Mouse (Mus musculus) G1E-ER4 (cell line): ENCODE measurements around the gene Ralbp1. TPM values are rescaled to one million over a fixed set of nuclear protein-coding genes. Genes with fewer than 3 reads are reported as not detected.

ENCODE experiments used
- GATA1 ChIP-seq: IDR thresholded peaks from one replicate; pipeline ENCODE4 v1.8.0; 2012; ENCODE audit warnings: low read length, inconsistent platforms
- polyA plus RNA-seq: library from polyadenylated mRNA; stranded (reverse); fragments of >175 nt; gene quantifications from 2 replicates; pipeline ENCODE4 v1.2.3, GENCODE M21; 2012

Ralbp1 gene
- polyA plus RNA-seq, 1 experiment, result 113 TPM

GRCm38 (mm10) chr17:65800451-65800850, 85.1 kb downstream of the Ralbp1 start:
- no peak for TF ChIP-seq GATA1

- no peak for TF ChIP-seq GATA1
Observed at GRCm38 (mm10) chr17:65799353-65799752, 86.2 kb downstream of the Ralbp1 start.

- TF ChIP-seq GATA1, result no peak
Observed at GRCm38 (mm10) chr17:65798446-65798845, 87.2 kb downstream of the Ralbp1 start.

Other genes starting within 250 kb of the Ralbp1 start
- not detected in 2 replicates for gene Txndc2, start 243.6 kb downstream of the Ralbp1 start, polyA plus RNA-seq
- gene Rab31, start 113.0 kb downstream of the Ralbp1 start, polyA plus RNA-seq, result 0.01 and 0.09 TPM in 2 replicates
- gene Ppp4r1, start 103.2 kb downstream of the Ralbp1 start, polyA plus RNA-seq, result 13.7 and 24.3 TPM in 2 replicates
- gene Twsg1, start 65.4 kb upstream of the Ralbp1 start, polyA plus RNA-seq, result 28.4 and 51.7 TPM in 2 replicates
- 6.0 and 9.3 TPM in 2 replicates for gene Ankrd12, start 191.3 kb upstream of the Ralbp1 start, polyA plus RNA-seq
- 98.6 and 158 TPM in 2 replicates for gene Ndufv2, start 215.8 kb upstream of the Ralbp1 start, polyA plus RNA-seq
- 57.9 and 64.1 TPM in 2 replicates for gene Washc1, start 225.7 kb upstream of the Ralbp1 start, polyA plus RNA-seq
- gene Ddx11, start 237.7 kb upstream of the Ralbp1 start, polyA plus RNA-seq, result 9.5 and 13.8 TPM in 2 replicates